ENCODE assay signal across 12 mouse cellular contexts in genomic region chr17:49852183-49852582, GRCm38 (mm10).
A peak's percentile ranks its signal among the peaks of the same experiment; 100 is the strongest.
DNase-seq lines count a peak whose midpoint lies in the region; ATAC-seq lines count a peak whose summit lies in the region.
"Had no signal": no experiment of that assay in that cellular context is flagged by ENCODE, and none has a peak within 500 bp of the region (broad histone marks: within the 10 kb centered on the region; RNA-seq: fewer than 3 reads in every experiment).

No protein-coding gene starts in this region.

- peak; percentile 7 for DNase-seq in kidney, adult 18-20 months
- DNase-seq in 3T3-L1 (ENCODE audit: low read depth, low spot score): peak; percentile 62
- DNase-seq in embryonic facial prominence, embryonic 10.5 days (ENCODE audit: low spot score): no peak
- DNase-seq in kidney, adult 9 months: peak; percentile 30
- DNase-seq in embryo, embryonic 10 days (ENCODE audit: low spot score): no peak
- no peak for DNase-seq in retina, postnatal 1 day

- H3K9me3 ChIP-seq in kidney, embryonic 16.5 days (ENCODE audit: low read length): no peaks in the 10 kb centered on the region
- H3K9me3 ChIP-seq in embryonic facial prominence, embryonic 10.5 days: no peaks in the 10 kb centered on the region
- H3K9me3 ChIP-seq: hindbrain, embryonic 12.5 days; limb, embryonic 15.5 days; stomach, embryonic 15.5 days had no signal

- H3K27me3 ChIP-seq in kidney, embryonic 16.5 days (ENCODE audit: insufficient read depth, low read length): no peaks in the 10 kb centered on the region
- H3K27me3 ChIP-seq in embryonic facial prominence, embryonic 10.5 days (replicated peaks; ENCODE audit: low read depth, poor library complexity, severe bottlenecking): no peaks in the 10 kb centered on the region
- H3K27me3 ChIP-seq: hindbrain, embryonic 12.5 days; limb, embryonic 15.5 days; stomach, embryonic 15.5 days had no signal

- H3K27ac ChIP-seq in kidney, embryonic 16.5 days (ENCODE audit: low read length): no peak overlapping the region
- H3K27ac ChIP-seq in embryonic facial prominence, embryonic 10.5 days (replicated peaks): 0 out of 2 replicates have a peak overlapping the region, but pooled peaks have one; percentile 10
- H3K27ac ChIP-seq: hindbrain, embryonic 12.5 days; limb, embryonic 15.5 days; stomach, embryonic 15.5 days had no signal

- H3K9ac ChIP-seq in kidney, embryonic 16.5 days (replicated peaks; ENCODE audit: low read length): no peak overlapping the region
- H3K9ac ChIP-seq: hindbrain, embryonic 12.5 days; limb, embryonic 15.5 days; stomach, embryonic 15.5 days had no signal

- ATAC-seq in kidney, embryonic 16.5 days (ENCODE audit: low FRiP score, low TSS enrichment): no peak
- no peak for ATAC-seq in granulocyte monocyte progenitor cell, adult 5-6 weeks (replicated peaks; ENCODE audit: poor library complexity, severe bottlenecking)

- no peaks in the 10 kb centered on the region for H3K4me1 ChIP-seq in kidney, embryonic 16.5 days (ENCODE audit: insufficient read depth, low read length)
- peaks cover 33% of the 10 kb centered on the region for H3K4me1 ChIP-seq in embryonic facial prominence, embryonic 10.5 days
- H3K4me1 ChIP-seq: stomach, embryonic 15.5 days had no signal

- no peaks in the 10 kb centered on the region for H3K36me3 ChIP-seq in kidney, embryonic 16.5 days (ENCODE audit: insufficient read depth, low read length)
- no peaks in the 10 kb centered on the region for H3K36me3 ChIP-seq in embryonic facial prominence, embryonic 10.5 days (replicated peaks)
- H3K36me3 ChIP-seq: hindbrain, embryonic 12.5 days; limb, embryonic 15.5 days; stomach, embryonic 15.5 days had no signal

- WGBS in kidney, embryonic 16.5 days: 74% methylated on average over 3 of the region's 3 CpGs
- WGBS in embryonic facial prominence, embryonic 10.5 days: 67% methylated on average over 3 of the region's 3 CpGs

- no peak overlapping the region for H3K4me2 ChIP-seq in kidney, embryonic 16.5 days (replicated peaks; ENCODE audit: low read depth, low read length)
- H3K4me2 ChIP-seq: hindbrain, embryonic 12.5 days; limb, embryonic 15.5 days; stomach, embryonic 15.5 days had no signal

- no peak overlapping the region for H3K4me3 ChIP-seq in kidney, embryonic 16.5 days (ENCODE audit: low read length)
- no peak overlapping the region for H3K4me3 ChIP-seq in embryonic facial prominence, embryonic 10.5 days
- H3K4me3 ChIP-seq: erythroblast, embryonic 14.5 days; hindbrain, embryonic 12.5 days; limb, embryonic 15.5 days; stomach, embryonic 15.5 days had no signal

Comparison
In these comparisons a context has a peak if more than half of its experiments do, and no peak if none do; other contexts are left out.
1. DNase-seq: peak in kidney, adult 18-20 months (single experiment), 3T3-L1 (single experiment) and kidney, adult 9 months (single experiment); none in embryonic facial prominence, embryonic 10.5 days (single experiment), embryo, embryonic 10 days (single experiment) and retina, postnatal 1 day (single experiment).